Mouse (Mus musculus) effector memory CD4-positive, alpha-beta T cell, adult 7 months (primary cell): ENCODE data around the gene Cdc25b. TPM values are rescaled to one million over a fixed set of nuclear protein-coding genes. Genes with fewer than 3 reads are reported as not detected.

Experiments used
- polyA plus RNA-seq: library from polyadenylated mRNA; unstranded; fragments of 100-300 nt; shearing (Covaris generic); gene quantifications from one replicate; pipeline ENCODE4 v1.2.1, GENCODE M21; 2017

The Cdc25b gene
- polyA plus RNA-seq: 65.8 TPM

GRCm38 (mm10) chr2:131186771-131187601 lies at the start of gene Cdc25b, which contains the start of gene Spef1:
Gene Cdc25b, plus strand, starts transcription at chr2:131186949.
Gene Spef1, minus strand, starts transcription at chr2:131187282.

GRCm38 (mm10) chr2:131159938-131160581 lies 26.7 kb upstream of the Cdc25b start, which contains the start of gene 1700037H04Rik:
Gene 1700037H04Rik, minus strand, starts transcription at chr2:131160081.

GRCm38 (mm10) chr2:131179990-131180587 lies 6.7 kb upstream of the Cdc25b start, which contains the start of gene Cenpb:
Gene Cenpb, minus strand, starts transcription at chr2:131180067.

GRCm38 (mm10) chr2:131206778-131207177 lies 20.0 kb downstream of the Cdc25b start, which contains the start of gene Ap5s1:
Gene Ap5s1, plus strand, starts transcription at chr2:131207078.

GRCm38 (mm10) chr2:131233307-131234126 lies 46.8 kb downstream of the Cdc25b start, which contains the start of gene Mavs:
Gene Mavs, plus strand, starts transcription at chr2:131234063.

Other genes starting within 250 kb of the Cdc25b start
- not detected for gene Gfra4, start 143.9 kb upstream of the Cdc25b start, polyA plus RNA-seq
- gene Adam33, start 123.1 kb upstream of the Cdc25b start, polyA plus RNA-seq: not detected
- 0.33 TPM for gene Siglec1, start 100.2 kb upstream of the Cdc25b start, polyA plus RNA-seq
- gene Hspa12b, start 59.7 kb upstream of the Cdc25b start, polyA plus RNA-seq: 0.39 TPM
- gene Gm11037, start 53.5 kb upstream of the Cdc25b start, polyA plus RNA-seq: not detected
- 37.9 TPM for gene 1700037H04Rik, start 26.9 kb upstream of the Cdc25b start, polyA plus RNA-seq
- 11.1 TPM for gene Cenpb, start 6.9 kb upstream of the Cdc25b start, polyA plus RNA-seq
- gene Spef1, start 333 bp downstream of the Cdc25b start, polyA plus RNA-seq: 0.34 TPM
- 10.6 TPM for gene Ap5s1, start 20.1 kb downstream of the Cdc25b start, polyA plus RNA-seq
- 9.9 TPM for gene Mavs, start 47.1 kb downstream of the Cdc25b start, polyA plus RNA-seq
- 104 TPM for gene Pank2, start 75.5 kb downstream of the Cdc25b start, polyA plus RNA-seq
- 3.9 TPM for gene Rnf24, start 165.9 kb downstream of the Cdc25b start, polyA plus RNA-seq